Mouse (Mus musculus) neural tube, embryonic 11.5 days (tissue): ENCODE measurements around the gene Lrrtm4. TPM values are rescaled to one million over a fixed set of nuclear protein-coding genes. Genes with fewer than 3 reads are reported as not detected.

Experiments used
- ATAC-seq: fragments of 200-750 bp; cut with Nextera tagmentation; 2 replicates; pipeline ENCODE4 v1.8.0; 2017; ENCODE audit warnings: moderate number of reproducible peaks, mild to moderate bottlenecking, moderate TSS enrichment, moderate library complexity; ENCODE audit not compliant: insufficient read depth, low FRiP score, low TSS enrichment
- DNase-seq: peaks from one replicate; pipeline ENCODE4 v3.0.0-alpha.2; 2015; ENCODE audit warnings: low spot score
- H3K27ac ChIP-seq: fragments of 300-500 bp; sonication (generic); 2 replicates; pipeline ENCODE4 v1.5.1; 2014; ENCODE audit warnings: low read depth, mild to moderate bottlenecking, low read length
- H3K27me3 ChIP-seq: fragments of 300-500 bp; sonication (generic); 2 replicates; pipeline ENCODE4 v1.6.1; 2014; ENCODE audit warnings: mild to moderate bottlenecking, low read length, mixed read lengths; ENCODE audit not compliant: control insufficient read depth, insufficient read depth
- H3K36me3 ChIP-seq: fragments of 300-500 bp; sonication (generic); 2 replicates; pipeline ENCODE4 v1.6.1; 2014; ENCODE audit warnings: mild to moderate bottlenecking, low read length, moderate library complexity, mixed read lengths; ENCODE audit not compliant: control insufficient read depth, insufficient read depth
- H3K4me1 ChIP-seq: fragments of 300-500 bp; sonication (generic); 2 replicates; pipeline ENCODE4 v1.6.1; 2014; ENCODE audit warnings: low read length, mixed read lengths; ENCODE audit not compliant: control insufficient read depth, insufficient read depth
- H3K4me2 ChIP-seq: fragments of 300-500 bp; sonication (generic); 2 replicates; pipeline ENCODE4 v1.6.1; 2014; ENCODE audit warnings: low read depth, mild to moderate bottlenecking, moderate library complexity
- H3K4me3 ChIP-seq: fragments of 300-500 bp; sonication (generic); 2 replicates; pipeline ENCODE4 v1.5.1; 2014; ENCODE audit warnings: low read depth, low read length
- H3K9ac ChIP-seq: fragments of 300-500 bp; sonication (generic); 2 replicates; pipeline ENCODE4 v1.6.1; 2014; ENCODE audit warnings: mild to moderate bottlenecking, low read length
- H3K9me3 ChIP-seq: fragments of 300-500 bp; sonication (generic); 2 replicates; pipeline ENCODE4 v1.6.1; 2016; ENCODE audit warnings: low read length; ENCODE audit not compliant: control insufficient read depth
- whole genome bisulfite sequencing: fragments of 180-500 bp; shearing (Covaris S2); extraction: QIAGEN DNeasy Blood & Tissue Kit; methylation state at CpG from one replicate; pipeline ENCODE4 v1.1.7; 2014; 5-methylcytosine and 5-hydroxymethylcytosine counted together
- polyA plus RNA-seq: library from polyadenylated mRNA; unstranded; fragments of >200 nt; fragmentation: Nextera tagmentation; extraction: Ambion mirVana; gene quantifications from 2 replicates; pipeline ENCODE4 v1.2.1, GENCODE M21; 2014

The Lrrtm4 gene
- polyA plus RNA-seq, 1 experiment from 2014 or later, result 5.5 TPM

- H3K9me3 ChIP-seq, result no peaks in the 10 kb centered on the region
- WGBS, result 85% methylated on average over 1 of the region's 1 CpGs
- H3K36me3 ChIP-seq, result no peaks in the 10 kb centered on the region
- H3K27ac ChIP-seq, result no peak overlapping the region
- DNase-seq (no peak), ATAC-seq (no peak)
- no peaks in the 10 kb centered on the region for H3K4me1 ChIP-seq
- H3K9ac ChIP-seq, result no peak overlapping the region
- H3K4me2 ChIP-seq, result no peak overlapping the region
- H3K27me3 ChIP-seq, result no peaks in the 10 kb centered on the region
- H3K4me3 ChIP-seq, result no peak overlapping the region
These were observed 107.7 kb downstream of the Lrrtm4 start for GRCm38 (mm10) chr6:80126419-80126818.

DNA sequence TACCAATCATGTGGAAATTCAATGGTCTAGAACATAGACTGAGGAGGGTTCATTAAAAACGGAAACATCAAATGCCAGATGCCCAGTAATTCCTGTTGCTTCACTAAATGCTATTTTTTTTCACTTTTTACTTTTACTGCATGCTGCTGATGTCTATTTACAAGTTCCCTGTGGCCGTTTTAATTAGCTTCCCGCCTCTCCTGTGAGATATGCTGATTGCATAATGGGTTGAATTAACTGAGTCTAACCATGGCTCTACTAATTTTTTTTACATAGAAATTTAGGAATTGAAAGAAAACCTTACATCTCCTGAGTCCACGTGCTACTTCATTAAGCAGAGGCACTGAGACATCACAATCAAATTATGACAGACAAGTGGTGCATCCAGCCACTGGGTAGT, 143.9 kb downstream of the Lrrtm4 start:
- Histone ChIP-seq H3K9me3 (no peaks in the 10 kb centered on the region), H3K27ac (no peak overlapping the region), H3K4me2 (no peak overlapping the region), H3K9ac (no peak overlapping the region), H3K36me3 (no peaks in the 10 kb centered on the region), H3K4me3 (no peak overlapping the region), H3K4me1 (no peaks in the 10 kb centered on the region), H3K27me3 (no peaks in the 10 kb centered on the region)
- DNase-seq, result no peak
- WGBS, result 79% methylated on average over 4 of the region's 4 CpGs
- ATAC-seq, result no peak

GRCm38 (mm10) chr6:80181916-80182315, 163.2 kb downstream of the Lrrtm4 start:
- Histone ChIP-seq H3K27me3 (no peaks in the 10 kb centered on the region), H3K4me2 (no peak overlapping the region), H3K36me3 (no peaks in the 10 kb centered on the region), H3K4me1 (no peaks in the 10 kb centered on the region), H3K9me3 (no peaks in the 10 kb centered on the region), H3K9ac (no peak overlapping the region), H3K27ac (no peak overlapping the region), H3K4me3 (no peak overlapping the region)
- 82% methylated on average over 1 of the region's 1 CpGs for WGBS
- ATAC-seq, result no peak; the same call in 1 of the 2 replicates
- no peak for DNase-seq

DNA sequence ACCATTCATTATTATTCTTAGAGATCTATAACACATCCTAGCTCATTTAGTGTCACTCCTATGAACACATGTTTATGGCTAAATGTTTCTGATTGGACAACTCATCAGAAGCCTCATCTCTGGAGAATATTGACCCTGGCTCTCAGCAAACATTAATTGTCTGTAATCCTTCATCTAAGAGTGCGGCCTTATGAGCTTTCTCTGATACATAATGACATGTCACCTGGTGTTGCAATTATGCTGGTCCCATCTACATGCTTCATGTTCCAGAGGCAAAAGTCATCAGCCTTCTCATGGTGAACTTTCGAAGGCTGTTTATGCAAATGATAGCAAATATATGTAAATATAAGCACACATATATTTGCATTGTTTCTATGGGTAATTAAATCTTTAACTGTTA, 163.7 kb downstream of the Lrrtm4 start:
- no peaks in the 10 kb centered on the region for H3K9me3 ChIP-seq
- no peak overlapping the region for H3K27ac ChIP-seq

GRCm38 (mm10) chr6:80185489-80186113, 166.9 kb downstream of the Lrrtm4 start:
- Histone ChIP-seq H3K27ac (no peak overlapping the region), H3K4me2 (no peak overlapping the region), H3K4me1 (no peaks in the 10 kb centered on the region), H3K9me3 (no peaks in the 10 kb centered on the region), H3K9ac (no peak overlapping the region), H3K36me3 (no peaks in the 10 kb centered on the region), H3K27me3 (no peaks in the 10 kb centered on the region), H3K4me3 (no peak overlapping the region)
- ATAC-seq (no peak), DNase-seq (no peak)
- WGBS, result 70% methylated on average over 6 of the region's 6 CpGs

More for the DNA sequence above, 163.7 kb downstream of the Lrrtm4 start:
- Histone ChIP-seq H3K4me1 (no peaks in the 10 kb centered on the region), H3K4me2 (no peak overlapping the region), H3K9ac (no peak overlapping the region), H3K36me3 (no peaks in the 10 kb centered on the region), H3K4me3 (no peak overlapping the region), H3K27me3 (no peaks in the 10 kb centered on the region)
- DNase-seq (no peak), ATAC-seq (0 out of 2 replicates have a peak, but pooled peaks have one; percentile 50)
- 83% methylated on average over 2 of the region's 2 CpGs for WGBS

DNA sequence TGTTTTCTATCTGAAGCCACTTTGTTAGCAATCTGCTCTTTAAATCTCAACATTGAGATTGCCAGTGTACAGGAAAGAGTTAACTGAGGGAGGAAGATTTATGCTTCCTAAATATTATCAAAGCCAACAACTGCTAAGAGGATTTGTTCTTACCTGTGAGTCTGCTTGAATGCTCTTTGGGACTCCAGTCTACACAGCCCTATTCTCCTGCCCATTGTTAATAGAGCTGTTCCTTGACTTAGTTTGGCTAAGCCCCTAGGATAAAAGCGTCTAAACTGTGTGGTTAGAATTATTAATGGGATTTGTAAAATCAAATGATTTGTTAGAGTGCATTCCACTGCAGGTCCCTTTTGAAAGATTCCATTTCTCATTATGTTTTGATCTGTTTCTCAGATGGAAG, 168.1 kb downstream of the Lrrtm4 start:
- no peaks in the 10 kb centered on the region for H3K36me3 ChIP-seq
- H3K4me3 ChIP-seq, result no peak overlapping the region
- no peak overlapping the region for H3K27ac ChIP-seq
- no peak for ATAC-seq
- no peak overlapping the region for H3K4me2 ChIP-seq
- WGBS, result 76% methylated on average over 1 of the region's 1 CpGs
- no peak for DNase-seq
- H3K4me1 ChIP-seq, result no peaks in the 10 kb centered on the region
- no peaks in the 10 kb centered on the region for H3K9me3 ChIP-seq
- no peaks in the 10 kb centered on the region for H3K27me3 ChIP-seq
- H3K9ac ChIP-seq, result no peak overlapping the region

DNA sequence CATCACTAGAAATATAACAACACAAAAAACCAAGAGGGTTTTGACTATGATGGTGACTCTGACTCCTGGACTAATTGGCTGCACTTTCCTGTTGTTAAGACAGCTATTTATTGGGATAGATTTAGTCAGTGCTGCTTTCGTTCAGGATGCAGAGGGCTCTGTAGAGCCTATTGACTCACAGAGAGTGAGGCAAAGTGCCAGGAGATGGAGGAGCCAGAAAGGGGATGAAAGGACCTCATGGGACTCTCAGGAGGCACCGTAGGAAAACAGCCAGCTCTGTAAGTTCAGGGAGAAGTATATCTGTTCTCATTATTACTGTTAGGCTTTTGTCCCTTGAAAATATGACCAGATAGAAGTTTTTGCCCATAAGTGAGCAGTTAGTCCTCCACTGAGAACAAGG, 190.8 kb downstream of the Lrrtm4 start:
- H3K4me3 ChIP-seq, result no peak overlapping the region
- H3K27me3 ChIP-seq, result no peaks in the 10 kb centered on the region
- H3K4me1 ChIP-seq, result no peaks in the 10 kb centered on the region
- no peak overlapping the region for H3K9ac ChIP-seq
- H3K36me3 ChIP-seq, result no peaks in the 10 kb centered on the region
- H3K9me3 ChIP-seq, result no peaks in the 10 kb centered on the region
- no peak overlapping the region for H3K4me2 ChIP-seq
- no peak overlapping the region for H3K27ac ChIP-seq
- no peak for DNase-seq
- WGBS, result 67% methylated on average over 2 of the region's 2 CpGs
- no peak for ATAC-seq

GRCm38 (mm10) chr6:80210281-80210680, 191.6 kb downstream of the Lrrtm4 start:
- H3K9ac ChIP-seq, result no peak overlapping the region
- H3K4me2 ChIP-seq, result no peak overlapping the region
- 95% methylated on average over 5 of the region's 5 CpGs for WGBS
- no peak overlapping the region for H3K27ac ChIP-seq
- DNase-seq, result no peak
- no peak for ATAC-seq
- no peaks in the 10 kb centered on the region for H3K27me3 ChIP-seq
- no peaks in the 10 kb centered on the region for H3K4me1 ChIP-seq
- no peak overlapping the region for H3K4me3 ChIP-seq
- H3K36me3 ChIP-seq, result no peaks in the 10 kb centered on the region
- no peaks in the 10 kb centered on the region for H3K9me3 ChIP-seq

DNA sequence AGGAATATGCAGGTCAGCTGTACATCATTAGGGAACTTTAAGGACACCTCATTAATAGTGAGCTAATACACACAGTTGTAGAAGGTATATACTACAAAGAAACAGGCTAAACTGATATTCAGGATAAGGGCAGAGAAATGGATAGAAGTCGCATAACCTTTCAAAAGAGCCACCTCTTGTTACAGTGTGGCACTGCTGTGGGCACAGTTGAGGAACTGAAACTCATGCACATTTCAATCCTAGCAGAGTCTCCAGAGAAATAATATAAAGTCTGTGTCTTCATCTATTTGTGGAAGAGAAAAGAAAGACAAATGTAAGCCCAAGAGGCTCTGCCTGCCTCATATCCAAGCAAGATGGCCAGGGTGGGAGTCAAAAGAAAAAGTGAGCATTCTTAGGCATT, 242.9 kb downstream of the Lrrtm4 start:
- Histone ChIP-seq H3K27me3 (no peaks in the 10 kb centered on the region), H3K4me1 (no peaks in the 10 kb centered on the region), H3K9me3 (no peaks in the 10 kb centered on the region), H3K4me3 (no peak overlapping the region), H3K36me3 (no peaks in the 10 kb centered on the region), H3K9ac (no peak overlapping the region), H3K27ac (no peak overlapping the region), H3K4me2 (no peak overlapping the region)
- ATAC-seq (no peak), DNase-seq (no peak)
- WGBS, result 87% methylated on average over 1 of the region's 1 CpGs
